In the genomic region with DNA sequence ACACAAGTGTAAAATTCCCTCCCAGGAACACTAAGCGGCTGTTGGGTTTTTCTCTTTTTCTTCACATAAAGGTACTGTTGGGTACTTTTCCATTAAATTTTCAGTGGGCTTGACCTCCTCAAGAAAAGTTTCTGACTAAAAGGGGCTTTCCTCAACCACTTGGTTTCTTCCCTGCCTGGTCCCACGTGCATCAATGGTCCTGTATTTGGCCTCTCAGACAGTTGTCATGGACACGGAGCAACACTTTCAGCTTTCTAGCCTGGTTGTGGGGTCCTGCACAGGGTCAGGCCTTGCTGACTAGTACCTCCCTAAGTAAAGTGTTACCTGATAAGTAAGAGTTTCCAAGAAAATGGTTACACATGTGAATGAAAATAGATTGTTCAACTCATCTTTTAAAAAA, we compare ENCODE assay signal across 32 mouse cellular contexts.
"Had no signal": no experiment of that assay in that cellular context is flagged by ENCODE, and none has a peak within 500 bp of the region (broad histone marks: within the 10 kb centered on the region; RNA-seq: fewer than 3 reads in every experiment).

No protein-coding gene starts in this region.

- DNase-seq: heart, postnatal 10 days; heart, postnatal 14 days; heart, postnatal 36 days; heart, postnatal 4 days; kidney, adult 11 months; kidney, adult 18-20 months; kidney, adult 2 months; kidney, adult 8-10 months; kidney, adult 9 months; kidney, postnatal 10 days; kidney, postnatal 14 days; kidney, postnatal 25 days; kidney, postnatal 36 days; kidney, postnatal 4 days; layer of hippocampus, adult 9-11 months; layer of hippocampus, postnatal 36 days had no signal

- H3K27ac ChIP-seq: heart, embryonic 10.5 days; heart, embryonic 13.5 days; heart, embryonic 15.5 days; hindbrain, embryonic 10.5 days; hindbrain, embryonic 12.5 days; hindbrain, embryonic 13.5 days; hindbrain, embryonic 14.5 days; hindbrain, embryonic 15.5 days; hindbrain, postnatal 0 days; intestine, embryonic 15.5 days; kidney, embryonic 15.5 days; kidney, postnatal 0 days; layer of hippocampus, adult 2 months; left cerebral cortex, adult 2 months had no signal

- H3K4me3 ChIP-seq: heart, embryonic 10.5 days; heart, embryonic 12.5 days; heart, embryonic 13.5 days; heart, embryonic 15.5 days; hindbrain, embryonic 10.5 days; hindbrain, embryonic 12.5 days; hindbrain, embryonic 13.5 days; hindbrain, embryonic 15.5 days; intestine, embryonic 15.5 days; kidney, embryonic 15.5 days; layer of hippocampus, adult 2 months; left cerebral cortex, adult 2 months had no signal

- H3K9ac ChIP-seq: heart, embryonic 12.5 days; heart, embryonic 13.5 days; heart, embryonic 15.5 days; hindbrain, embryonic 12.5 days; hindbrain, embryonic 13.5 days; hindbrain, embryonic 14.5 days; hindbrain, embryonic 15.5 days; intestine, embryonic 15.5 days; kidney, embryonic 15.5 days had no signal

- H3K4me2 ChIP-seq: heart, embryonic 11.5 days; heart, embryonic 12.5 days; heart, embryonic 13.5 days; heart, embryonic 15.5 days; hindbrain, embryonic 12.5 days; hindbrain, embryonic 13.5 days; hindbrain, embryonic 14.5 days; hindbrain, embryonic 15.5 days; intestine, embryonic 15.5 days; kidney, embryonic 15.5 days had no signal

- H3K4me1 ChIP-seq: heart, embryonic 10.5 days; heart, embryonic 13.5 days; heart, embryonic 15.5 days; hindbrain, embryonic 10.5 days; hindbrain, embryonic 12.5 days; hindbrain, embryonic 13.5 days; hindbrain, embryonic 15.5 days; intestine, embryonic 15.5 days; kidney, embryonic 15.5 days had no signal

- H3K36me3 ChIP-seq: heart, embryonic 10.5 days; heart, embryonic 12.5 days; heart, embryonic 13.5 days; heart, embryonic 15.5 days; hindbrain, embryonic 10.5 days; hindbrain, embryonic 12.5 days; hindbrain, embryonic 13.5 days; hindbrain, embryonic 15.5 days; intestine, embryonic 15.5 days; kidney, embryonic 15.5 days had no signal

- H3K9me3 ChIP-seq: heart, embryonic 10.5 days; heart, embryonic 12.5 days; heart, embryonic 13.5 days; heart, embryonic 15.5 days; hindbrain, embryonic 10.5 days; hindbrain, embryonic 12.5 days; hindbrain, embryonic 13.5 days; hindbrain, embryonic 15.5 days; intestine, embryonic 15.5 days; kidney, embryonic 15.5 days had no signal

- H3K27me3 ChIP-seq: heart, embryonic 12.5 days; heart, embryonic 13.5 days; heart, embryonic 15.5 days; hindbrain, embryonic 12.5 days; hindbrain, embryonic 13.5 days; hindbrain, embryonic 15.5 days; intestine, embryonic 15.5 days; kidney, embryonic 15.5 days had no signal
